Mouse (Mus musculus) neural tube, embryonic 15.5 days (tissue): Measurements from ENCODE around the gene Fanca. TPM values are rescaled to one million over a fixed set of nuclear protein-coding genes. Genes with fewer than 3 reads are reported as not detected.

Experiments
- ATAC-seq: fragments of 200-750 bp; cut with Nextera tagmentation; 2 replicates; pipeline ENCODE4 v1.8.0; 2017; ENCODE audit warnings: mild to moderate bottlenecking, moderate TSS enrichment, moderate library complexity; ENCODE audit not compliant: low FRiP score
- H3K27ac ChIP-seq: fragments of 300-500 bp; sonication (generic); replicated peaks from 2 replicates; pipeline ENCODE4 v1.5.1; 2015; ENCODE audit warnings: mild to moderate bottlenecking, inconsistent platforms
- H3K27me3 ChIP-seq: fragments of 300-500 bp; sonication (generic); replicated peaks from 2 replicates; pipeline ENCODE4 v1.6.1; 2015; ENCODE audit warnings: inconsistent platforms
- H3K36me3 ChIP-seq: fragments of 300-500 bp; sonication (generic); 2 replicates; pipeline ENCODE4 v1.6.1; 2015; ENCODE audit warnings: inconsistent platforms
- H3K4me1 ChIP-seq: fragments of 300-500 bp; sonication (generic); 2 replicates; pipeline ENCODE4 v1.6.1; 2015; ENCODE audit warnings: inconsistent platforms
- H3K4me2 ChIP-seq: fragments of 300-500 bp; sonication (generic); 2 replicates; pipeline ENCODE4 v1.6.1; 2015; ENCODE audit warnings: inconsistent platforms, mild to moderate bottlenecking, moderate library complexity
- H3K4me3 ChIP-seq: fragments of 300-500 bp; sonication (generic); replicated peaks from 2 replicates; pipeline ENCODE4 v1.5.1; 2015; ENCODE audit warnings: mild to moderate bottlenecking, inconsistent platforms
- H3K9ac ChIP-seq: fragments of 300-500 bp; sonication (generic); replicated peaks from 2 replicates; pipeline ENCODE4 v1.6.1; 2015; ENCODE audit warnings: mild to moderate bottlenecking, inconsistent platforms
- H3K9me3 ChIP-seq: fragments of 300-500 bp; sonication (generic); replicated peaks from 2 replicates; pipeline ENCODE4 v1.6.1; 2016; ENCODE audit warnings: inconsistent platforms
- WGBS: fragments of 180-500 bp; shearing (Covaris S2); methylation state at CpG from one replicate; pipeline ENCODE4 v1.1.7; 2015; ENCODE audit warnings: mixed read lengths; 5-methylcytosine and 5-hydroxymethylcytosine counted together
- polyA plus RNA-seq: library from polyadenylated mRNA; unstranded; fragments of >200 nt; fragmentation: Nextera tagmentation; extraction: Ambion mirVana; gene quantifications from 2 replicates; pipeline ENCODE4 v1.2.1, GENCODE M21; 2015

Fanca gene
- polyA plus RNA-seq, 1 experiment from 2014 or later, result 6.1 TPM

- peaks cover 6% of the 10 kb centered on the region; the same call in 1 of the 2 replicates for H3K4me1 ChIP-seq
- no peak overlapping the region for H3K4me3 ChIP-seq
- H3K9ac ChIP-seq, result no peak overlapping the region
- 85% methylated on average over 7 of the region's 7 CpGs for WGBS
- peaks cover 5% of the 10 kb centered on the region; the same call in 1 of the 2 replicates for H3K36me3 ChIP-seq
- no peak for ATAC-seq
- no peak overlapping the region for H3K4me2 ChIP-seq
- no peaks in the 10 kb centered on the region for H3K27me3 ChIP-seq
- no peak overlapping the region for H3K27ac ChIP-seq
- H3K9me3 ChIP-seq, result no peaks in the 10 kb centered on the region
These were observed 24.5 kb upstream of the Fanca start for GRCm38 (mm10) chr8:123342911-123343310.

GRCm38 (mm10) chr8:123342253-123342652 is 23.9 kb upstream of the Fanca start:
- peaks cover 5% of the 10 kb centered on the region; the same call in 1 of the 2 replicates for H3K36me3 ChIP-seq
- no peak overlapping the region for H3K4me2 ChIP-seq
- no peaks in the 10 kb centered on the region for H3K27me3 ChIP-seq
- H3K9me3 ChIP-seq, result no peaks in the 10 kb centered on the region
- H3K9ac ChIP-seq, result no peak overlapping the region
- no peak for ATAC-seq
- H3K4me3 ChIP-seq, result no peak overlapping the region
- no peak overlapping the region for H3K27ac ChIP-seq
- H3K4me1 ChIP-seq, result peaks cover 6% of the 10 kb centered on the region; the same call in 1 of the 2 replicates
- WGBS, result 90% methylated on average over 8 of the region's 8 CpGs

GRCm38 (mm10) chr8:123341040-123342015 is 23.0 kb upstream of the Fanca start:
- Histone ChIP-seq H3K4me1 (peaks cover 10% of the 10 kb centered on the region; the same call in 1 of the 2 replicates), H3K4me3 (no peak overlapping the region), H3K27me3 (no peaks in the 10 kb centered on the region), H3K27ac (no peak overlapping the region), H3K9me3 (no peaks in the 10 kb centered on the region), H3K4me2 (no peak overlapping the region), H3K9ac (no peak overlapping the region), H3K36me3 (peaks cover 5% of the 10 kb centered on the region; the same call in 1 of the 2 replicates)
- 91% methylated on average over 27 of the region's 27 CpGs for WGBS
- no peak for ATAC-seq

- no peaks in the 10 kb centered on the region for H3K27me3 ChIP-seq
- H3K4me3 ChIP-seq, result no peak overlapping the region
- H3K4me1 ChIP-seq, result peaks cover 17% of the 10 kb centered on the region; the same call in 1 of the 2 replicates
- H3K9me3 ChIP-seq, result no peaks in the 10 kb centered on the region
- 96% methylated on average over 4 of the region's 4 CpGs for WGBS
- no peak overlapping the region for H3K27ac ChIP-seq
- ATAC-seq, result no peak
- H3K36me3 ChIP-seq, result peaks cover 5% of the 10 kb centered on the region; the same call in 1 of the 2 replicates
- no peak overlapping the region for H3K9ac ChIP-seq
- H3K4me2 ChIP-seq, result no peak overlapping the region
These were observed 21.7 kb upstream of the Fanca start for GRCm38 (mm10) chr8:123340071-123340470.

- ATAC-seq, result no peak
- Histone ChIP-seq H3K36me3 (peaks cover 5% of the 10 kb centered on the region; the same call in 1 of the 2 replicates), H3K9ac (no peak overlapping the region), H3K27ac (no peak overlapping the region), H3K4me2 (no peak overlapping the region), H3K4me3 (no peak overlapping the region), H3K27me3 (no peaks in the 10 kb centered on the region), H3K4me1 (peaks cover 31% of the 10 kb centered on the region), H3K9me3 (no peaks in the 10 kb centered on the region)
- WGBS, result 90% methylated on average over 3 of the region's 3 CpGs
These were observed 19.1 kb upstream of the Fanca start for GRCm38 (mm10) chr8:123337475-123337874.

- no peaks in the 10 kb centered on the region for H3K27me3 ChIP-seq
- no peaks in the 10 kb centered on the region for H3K36me3 ChIP-seq
- ATAC-seq, result no peak
- peak overlapping the region; percentile 62 for H3K27ac ChIP-seq
- peak overlapping the region; percentile 82 for H3K4me3 ChIP-seq
- H3K9ac ChIP-seq, result peak overlapping the region; percentile 86; the same call in 1 of the 2 replicates
- peak overlapping the region; percentile 60 for H3K4me2 ChIP-seq
- WGBS, result 0% methylated on average over 1 of the region's 1 CpGs
- no peaks in the 10 kb centered on the region for H3K9me3 ChIP-seq
- H3K4me1 ChIP-seq, result peaks cover 48% of the 10 kb centered on the region
These were observed 16.1 kb upstream of the Fanca start for GRCm38 (mm10) chr8:123334467-123334866.

- ATAC-seq, result no peak
- Histone ChIP-seq H3K4me1 (peaks cover 48% of the 10 kb centered on the region), H3K4me2 (peak overlapping the region; percentile 60), H3K36me3 (no peaks in the 10 kb centered on the region), H3K4me3 (peak overlapping the region; percentile 82), H3K9me3 (no peaks in the 10 kb centered on the region), H3K27me3 (no peaks in the 10 kb centered on the region), H3K9ac (peak overlapping the region; percentile 86; the same call in 1 of the 2 replicates), H3K27ac (peak overlapping the region; percentile 62)
- WGBS, result 2% methylated on average over 7 of the region's 7 CpGs
These were observed 15.5 kb upstream of the Fanca start for GRCm38 (mm10) chr8:123333864-123334263.

GRCm38 (mm10) chr8:123333091-123333587 is 14.8 kb upstream of the Fanca start:
- Histone ChIP-seq H3K9ac (peak overlapping the region; percentile 86), H3K9me3 (no peaks in the 10 kb centered on the region), H3K4me1 (peaks cover 48% of the 10 kb centered on the region), H3K4me3 (peak overlapping the region; percentile 82), H3K27me3 (no peaks in the 10 kb centered on the region), H3K4me2 (peak overlapping the region; percentile 60), H3K36me3 (no peaks in the 10 kb centered on the region), H3K27ac (peak overlapping the region; percentile 95)
- 2% methylated on average over 17 of the region's 21 CpGs for WGBS
- peak; percentile 56 for ATAC-seq

GRCm38 (mm10) chr8:123332262-123333090 is 14.1 kb upstream of the Fanca start, which contains the start of gene Spire2:
TSS of gene Spire2 (plus strand) at chr8:123332713.
- no peaks in the 10 kb centered on the region for H3K36me3 ChIP-seq
- H3K27ac ChIP-seq, result peak within 1 kb of the TSS; percentile 95
- H3K4me1 ChIP-seq, result peaks cover 48% of the 10 kb centered on the region
- H3K4me2 ChIP-seq, result peak within 1 kb of the TSS; percentile 60
- peak within 1 kb of the TSS; percentile 82 for H3K4me3 ChIP-seq
- WGBS, result under 1% methylated on average over 83 of the region's 85 CpGs
- no peaks in the 10 kb centered on the region for H3K27me3 ChIP-seq
- peak within 1 kb of the TSS; percentile 86 for H3K9ac ChIP-seq
- ATAC-seq, result peak; percentile 90
- no peaks in the 10 kb centered on the region for H3K9me3 ChIP-seq

- 11% methylated on average over 8 of the region's 8 CpGs for WGBS
- Histone ChIP-seq H3K4me3 (peak overlapping the region; percentile 82), H3K36me3 (no peaks in the 10 kb centered on the region), H3K4me2 (peak overlapping the region; percentile 60), H3K9ac (peak overlapping the region; percentile 86; the same call in 1 of the 2 replicates), H3K27me3 (no peaks in the 10 kb centered on the region), H3K27ac (peak overlapping the region; percentile 95), H3K4me1 (peaks cover 48% of the 10 kb centered on the region), H3K9me3 (no peaks in the 10 kb centered on the region)
- ATAC-seq, result no peak; the same call in 1 of the 2 replicates
These were observed 13.4 kb upstream of the Fanca start for GRCm38 (mm10) chr8:123331810-123332209.

GRCm38 (mm10) chr8:123331301-123331700 is 12.9 kb upstream of the Fanca start:
- Histone ChIP-seq H3K9me3 (no peaks in the 10 kb centered on the region), H3K27me3 (no peaks in the 10 kb centered on the region), H3K9ac (no peak overlapping the region), H3K4me2 (peak overlapping the region; percentile 60), H3K27ac (peak overlapping the region; percentile 95), H3K4me1 (peaks cover 44% of the 10 kb centered on the region), H3K36me3 (no peaks in the 10 kb centered on the region), H3K4me3 (peak overlapping the region; percentile 82; the same call in 1 of the 2 replicates)
- WGBS, result 75% methylated on average over 2 of the region's 2 CpGs
- no peak for ATAC-seq
